Mouse (Mus musculus) liver, adult (tissue): ENCODE measurements around the gene Polq.
A peak's percentile ranks its signal among the peaks of the same experiment; 100 is the strongest.

Experiments
- GATA4 ChIP-seq: IDR thresholded peaks from 2 replicates; pipeline ENCODE4 v1.6.1; 2014; ENCODE audit warnings: mild to moderate bottlenecking, low read length; ENCODE audit not compliant: insufficient replicate concordance

The Polq gene

GRCm38 (mm10) chr16:37011061-37011921, at the start of gene Polq:
Gene Polq, plus strand, starts transcription at chr16:37011786.
- TF ChIP-seq GATA4 = peak; percentile 91; the same call in 1 of the 2 replicates

GRCm38 (mm10) chr16:36963415-36963814, 48.2 kb upstream of the Polq start:
- no peak for TF ChIP-seq GATA4

GRCm38 (mm10) chr16:36979127-36979526, 32.5 kb upstream of the Polq start:
- no peak for TF ChIP-seq GATA4

GRCm38 (mm10) chr16:36983796-36984195, 27.8 kb upstream of the Polq start:
- TF ChIP-seq GATA4 = no peak

GRCm38 (mm10) chr16:36985636-36986042, 25.9 kb upstream of the Polq start:
- no peak for TF ChIP-seq GATA4

GRCm38 (mm10) chr16:36987399-36987798, 24.2 kb upstream of the Polq start:
- TF ChIP-seq GATA4 = no peak

- no peak for TF ChIP-seq GATA4
Measured at GRCm38 (mm10) chr16:36988066-36988465, 23.5 kb upstream of the Polq start.

- no peak for TF ChIP-seq GATA4
Measured at GRCm38 (mm10) chr16:36989493-36989892, 22.1 kb upstream of the Polq start.

GRCm38 (mm10) chr16:36989999-36990625, 21.5 kb upstream of the Polq start, which contains the start of gene Fbxo40:
Gene Fbxo40, minus strand, starts transcription at chr16:36990467.
- TF ChIP-seq GATA4 = no peak

- TF ChIP-seq GATA4 = no peak
Measured at GRCm38 (mm10) chr16:36997650-36998049, 13.9 kb upstream of the Polq start.

- TF ChIP-seq GATA4 = no peak
Measured at GRCm38 (mm10) chr16:36999366-36999972, 12.1 kb upstream of the Polq start.

GRCm38 (mm10) chr16:37009262-37009661, 2.3 kb upstream of the Polq start:
- TF ChIP-seq GATA4 = no peak

GRCm38 (mm10) chr16:37010370-37010769, 1.2 kb upstream of the Polq start:
- TF ChIP-seq GATA4 = no peak

- no peak for TF ChIP-seq GATA4
Measured at GRCm38 (mm10) chr16:37011922-37012289, 320 bp downstream of the Polq start.

- no peak for TF ChIP-seq GATA4
Measured at GRCm38 (mm10) chr16:37012336-37012735, 750 bp downstream of the Polq start.

- no peak for TF ChIP-seq GATA4
Measured at GRCm38 (mm10) chr16:37027581-37027980, 16.0 kb downstream of the Polq start.

GRCm38 (mm10) chr16:37031996-37032395, 20.4 kb downstream of the Polq start:
- TF ChIP-seq GATA4 = no peak

GRCm38 (mm10) chr16:37034751-37035150, 23.2 kb downstream of the Polq start:
- no peak for TF ChIP-seq GATA4
